Mouse (Mus musculus) midbrain, embryonic 13.5 days (tissue): ENCODE data around the gene Gtpbp6. TPM values are rescaled to one million over a fixed set of nuclear protein-coding genes. Genes with fewer than 3 reads are reported as not detected.

Experiments
- ATAC-seq: fragments of 200-750 bp; cut with Nextera tagmentation; 2 replicates; pipeline ENCODE4 v1.8.0; 2017; ENCODE audit warnings: mild to moderate bottlenecking, moderate TSS enrichment, moderate library complexity
- H3K27ac ChIP-seq: fragments of 300-500 bp; sonication (generic); 2 replicates; pipeline ENCODE4 v1.5.1; 2015; ENCODE audit warnings: inconsistent platforms, mild to moderate bottlenecking, moderate library complexity
- H3K27me3 ChIP-seq: fragments of 300-500 bp; sonication (generic); 2 replicates; pipeline ENCODE4 v1.6.1; 2015; ENCODE audit warnings: mild to moderate bottlenecking, inconsistent platforms
- H3K36me3 ChIP-seq: fragments of 300-500 bp; sonication (generic); 2 replicates; pipeline ENCODE4 v1.6.1; 2015; ENCODE audit warnings: mild to moderate bottlenecking, inconsistent platforms
- H3K4me1 ChIP-seq: fragments of 300-500 bp; sonication (generic); replicated peaks from 2 replicates; pipeline ENCODE4 v1.6.1; 2015; ENCODE audit warnings: inconsistent platforms
- H3K4me2 ChIP-seq: fragments of 300-500 bp; sonication (generic); replicated peaks from 2 replicates; pipeline ENCODE4 v1.6.1; 2015; ENCODE audit warnings: moderate library complexity, mild to moderate bottlenecking, inconsistent platforms
- H3K4me3 ChIP-seq: fragments of 300-500 bp; sonication (generic); replicated peaks from 2 replicates; pipeline ENCODE4 v1.5.1; 2015; ENCODE audit warnings: mild to moderate bottlenecking, inconsistent platforms
- H3K9ac ChIP-seq: fragments of 300-500 bp; sonication (generic); replicated peaks from 2 replicates; pipeline ENCODE4 v1.6.1; 2015; ENCODE audit warnings: mild to moderate bottlenecking, inconsistent platforms
- H3K9me3 ChIP-seq: fragments of 300-500 bp; sonication (generic); 2 replicates; pipeline ENCODE4 v1.6.1; 2016; ENCODE audit warnings: mild to moderate bottlenecking, inconsistent platforms
- WGBS: fragments of 180-500 bp; shearing (Covaris S2); methylation state at CpG from one replicate; pipeline ENCODE4 v1.1.7; 2015; 5-methylcytosine and 5-hydroxymethylcytosine counted together
- polyA plus RNA-seq: library from polyadenylated mRNA; unstranded; fragments of >200 nt; fragmentation: Nextera tagmentation; extraction: Ambion mirVana; gene quantifications from 2 replicates; pipeline ENCODE4 v1.2.1, GENCODE M21; 2015

The Gtpbp6 gene
- polyA plus RNA-seq, 1 experiment from 2014 or later = 52.6 TPM

- 93% methylated on average over 26 of the region's 26 CpGs for WGBS
- no peak for ATAC-seq
- 0 out of 2 replicates have a peak, but pooled peaks cover under 1% of the 10 kb centered on the region for H3K27me3 ChIP-seq
- H3K9me3 ChIP-seq = no peaks in the 10 kb centered on the region
- no peak overlapping the region for H3K27ac ChIP-seq
- peaks cover 44% of the 10 kb centered on the region for H3K36me3 ChIP-seq
- peak overlapping the region; percentile 77 for H3K9ac ChIP-seq
- peak overlapping the region; percentile 80 for H3K4me3 ChIP-seq
- peaks cover 30% of the 10 kb centered on the region for H3K4me1 ChIP-seq
- H3K4me2 ChIP-seq = peak overlapping the region; percentile 95
These were observed 1.7 kb downstream of the Gtpbp6 start for GRCm38 (mm10) chr5:110106140-110106871.

GRCm38 (mm10) chr5:110104616-110105380, 3.2 kb downstream of the Gtpbp6 start:
- no peak overlapping the region for H3K4me3 ChIP-seq
- no peaks in the 10 kb centered on the region for H3K9me3 ChIP-seq
- WGBS = 97% methylated on average over 36 of the region's 36 CpGs
- 0 out of 2 replicates have a peak, but pooled peaks cover 7% of the 10 kb centered on the region for H3K27me3 ChIP-seq
- no peak overlapping the region for H3K27ac ChIP-seq
- H3K9ac ChIP-seq = no peak overlapping the region
- no peak overlapping the region for H3K4me2 ChIP-seq
- H3K36me3 ChIP-seq = peaks cover 44% of the 10 kb centered on the region
- ATAC-seq = no peak
- peaks cover 34% of the 10 kb centered on the region for H3K4me1 ChIP-seq

- 0 out of 2 replicates have a peak, but pooled peaks cover 7% of the 10 kb centered on the region for H3K27me3 ChIP-seq
- H3K4me3 ChIP-seq = no peak overlapping the region
- H3K4me2 ChIP-seq = no peak overlapping the region
- H3K9ac ChIP-seq = no peak overlapping the region
- no peak for ATAC-seq
- WGBS = 97% methylated on average over 27 of the region's 27 CpGs
- H3K9me3 ChIP-seq = no peaks in the 10 kb centered on the region
- peaks cover 44% of the 10 kb centered on the region for H3K36me3 ChIP-seq
- peaks cover 36% of the 10 kb centered on the region for H3K4me1 ChIP-seq
- H3K27ac ChIP-seq = no peak overlapping the region
These were observed 3.9 kb downstream of the Gtpbp6 start for GRCm38 (mm10) chr5:110103901-110104615.

GRCm38 (mm10) chr5:110102853-110103625, 5.0 kb downstream of the Gtpbp6 start:
- no peak for ATAC-seq
- Histone ChIP-seq H3K9ac (no peak overlapping the region), H3K27me3 (0 out of 2 replicates have a peak, but pooled peaks cover 7% of the 10 kb centered on the region), H3K9me3 (no peaks in the 10 kb centered on the region), H3K27ac (no peak overlapping the region), H3K4me3 (no peak overlapping the region), H3K4me1 (peaks cover 36% of the 10 kb centered on the region), H3K36me3 (peaks cover 44% of the 10 kb centered on the region), H3K4me2 (no peak overlapping the region)
- WGBS = 95% methylated on average over 19 of the region's 19 CpGs

GRCm38 (mm10) chr5:110102429-110102828, 5.6 kb downstream of the Gtpbp6 start:
- peak overlapping the region; percentile 66; the same call in 1 of the 2 replicates for H3K4me2 ChIP-seq

GRCm38 (mm10) chr5:110101716-110102347, 6.2 kb downstream of the Gtpbp6 start:
- Histone ChIP-seq H3K4me1 (peaks cover 33% of the 10 kb centered on the region), H3K9ac (peak overlapping the region; percentile 49), H3K27ac (no peak overlapping the region), H3K36me3 (peaks cover 44% of the 10 kb centered on the region), H3K4me3 (peak overlapping the region; percentile 36), H3K4me2 (peak overlapping the region; percentile 66), H3K27me3 (0 out of 2 replicates have a peak, but pooled peaks cover 7% of the 10 kb centered on the region), H3K9me3 (no peaks in the 10 kb centered on the region)
- ATAC-seq = peak; percentile 35
- 24% methylated on average over 34 of the region's 34 CpGs for WGBS

More at GRCm38 (mm10) chr5:110102429-110102828, 5.6 kb downstream of the Gtpbp6 start:
- H3K36me3 ChIP-seq = peaks cover 44% of the 10 kb centered on the region
- WGBS = 93% methylated on average over 13 of the region's 13 CpGs
- H3K4me1 ChIP-seq = peaks cover 36% of the 10 kb centered on the region
- no peaks in the 10 kb centered on the region for H3K9me3 ChIP-seq
- H3K4me3 ChIP-seq = no peak overlapping the region
- ATAC-seq = no peak
- H3K27me3 ChIP-seq = 0 out of 2 replicates have a peak, but pooled peaks cover 7% of the 10 kb centered on the region
- H3K27ac ChIP-seq = no peak overlapping the region
- H3K9ac ChIP-seq = no peak overlapping the region

GRCm38 (mm10) chr5:110100921-110101631, 6.9 kb downstream of the Gtpbp6 start:
- WGBS = under 1% methylated on average over 35 of the region's 37 CpGs
- H3K9ac ChIP-seq = peak overlapping the region; percentile 49

GRCm38 (mm10) chr5:110099656-110100580, 8.1 kb downstream of the Gtpbp6 start, which contains the start of gene Plcxd1:
Gene Plcxd1, plus strand, starts transcription at chr5:110099969.
- Histone ChIP-seq H3K4me2 (peak within 1 kb of the TSS; percentile 66), H3K27me3 (0 out of 2 replicates have a peak, but pooled peaks cover 7% of the 10 kb centered on the region), H3K4me1 (peaks cover 25% of the 10 kb centered on the region), H3K27ac (no peak within 1 kb of the TSS), H3K36me3 (peaks cover 27% of the 10 kb centered on the region), H3K9ac (no peak within 1 kb of the TSS; the same call in none of the 2 replicates), H3K9me3 (no peaks in the 10 kb centered on the region), H3K4me3 (peak within 1 kb of the TSS; percentile 36; the same call in 1 of the 2 replicates)
- WGBS = 6% methylated on average over 25 of the region's 25 CpGs
- ATAC-seq = no peak

More at GRCm38 (mm10) chr5:110100921-110101631, 6.9 kb downstream of the Gtpbp6 start:
- Histone ChIP-seq H3K4me1 (peaks cover 26% of the 10 kb centered on the region), H3K27ac (no peak overlapping the region), H3K36me3 (peaks cover 38% of the 10 kb centered on the region), H3K27me3 (0 out of 2 replicates have a peak, but pooled peaks cover 7% of the 10 kb centered on the region), H3K4me3 (peak overlapping the region; percentile 36), H3K9me3 (no peaks in the 10 kb centered on the region), H3K4me2 (peak overlapping the region; percentile 66)
- ATAC-seq = peak; percentile 21

- Histone ChIP-seq H3K27me3 (0 out of 2 replicates have a peak, but pooled peaks cover 7% of the 10 kb centered on the region), H3K4me3 (no peak overlapping the region), H3K9ac (no peak overlapping the region), H3K4me2 (no peak overlapping the region), H3K4me1 (peaks cover 29% of the 10 kb centered on the region), H3K36me3 (peaks cover 19% of the 10 kb centered on the region), H3K9me3 (no peaks in the 10 kb centered on the region), H3K27ac (no peak overlapping the region)
- 26% methylated on average over 1 of the region's 1 CpGs for WGBS
- no peak for ATAC-seq
These were observed 9.0 kb downstream of the Gtpbp6 start for GRCm38 (mm10) chr5:110098991-110099477.
